Mouse (Mus musculus): ENCODE measurements at regions not wholly inside any gene's neighbourhood (a gene's known extent, or its start where the extent isn't known, plus 50 kb on each side); places are given as distances from the start of the nearest gene placed in this dataset.

GRCm38 (mm10) chr16:77704726-77705125 lies 102.8 kb upstream of the Gm11146 start:
- no peak overlapping the region for H3K27ac ChIP-seq (ENCODE audit: low read depth, low read length)
- no peak overlapping the region for H3K4me2 ChIP-seq (ENCODE audit: low read depth, low read length, poor library complexity, severe bottlenecking)
- ATAC-seq (ENCODE audit: low FRiP score) = no peak
- no peaks in the 10 kb centered on the region for H3K9me3 ChIP-seq (ENCODE audit: low read length)
- no peak for DNase-seq (ENCODE audit: low spot score)
- H3K4me3 ChIP-seq (ENCODE audit: low read depth, low read length) = no peak overlapping the region
- H3K9ac ChIP-seq (replicated peaks; ENCODE audit: low read length, poor library complexity, severe bottlenecking) = no peak overlapping the region
- H3K36me3 ChIP-seq (ENCODE audit: insufficient read depth, low read length) = no peaks in the 10 kb centered on the region
- no peak for TF ChIP-seq CTCF (IDR thresholded peaks at IDR 0.05)
- 84% methylated on average over 6 of the region's 6 CpGs for WGBS
- no peaks in the 10 kb centered on the region for H3K27me3 ChIP-seq (ENCODE audit: insufficient read depth, low read length)
- no peaks in the 10 kb centered on the region for H3K4me1 ChIP-seq (ENCODE audit: insufficient read depth, low read length)

DNA sequence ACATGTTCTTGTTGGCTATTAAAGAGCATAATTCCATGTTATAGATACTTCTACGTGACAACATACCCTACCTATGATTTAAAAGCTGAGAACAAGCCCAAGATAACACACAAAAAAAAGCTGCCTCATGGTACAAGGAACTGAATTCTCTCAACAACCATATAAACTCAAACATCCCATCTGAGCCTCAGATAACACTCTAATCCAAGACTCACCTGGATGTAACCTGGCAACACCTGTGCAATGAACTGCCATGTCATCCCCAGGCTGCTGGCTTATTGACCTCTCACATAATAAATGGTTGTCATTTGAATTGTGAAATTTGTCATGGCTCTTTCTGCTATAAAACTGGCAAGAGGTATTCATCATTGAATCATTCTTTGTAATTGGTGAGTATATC lies 93.5 kb upstream of the Gm11146 start:
- no peaks in the 10 kb centered on the region for H3K27me3 ChIP-seq (ENCODE audit: insufficient read depth, low read length)
- H3K4me2 ChIP-seq (ENCODE audit: low read depth, low read length, poor library complexity, severe bottlenecking) = no peak overlapping the region
- DNase-seq (ENCODE audit: low spot score) = no peak
- no peaks in the 10 kb centered on the region for H3K4me1 ChIP-seq (ENCODE audit: insufficient read depth, low read length)
- no peak overlapping the region for H3K4me3 ChIP-seq (ENCODE audit: low read depth, low read length)
- 98% methylated on average over 1 of the region's 1 CpGs for WGBS
- H3K9me3 ChIP-seq (ENCODE audit: low read length) = no peaks in the 10 kb centered on the region
- TF ChIP-seq CTCF (IDR thresholded peaks at IDR 0.05) = no peak
- ATAC-seq (ENCODE audit: low FRiP score) = no peak
- no peaks in the 10 kb centered on the region for H3K36me3 ChIP-seq (ENCODE audit: insufficient read depth, low read length)
- H3K9ac ChIP-seq (replicated peaks; ENCODE audit: low read length, poor library complexity, severe bottlenecking) = no peak overlapping the region
- no peak overlapping the region for H3K27ac ChIP-seq (ENCODE audit: low read depth, low read length)

DNA sequence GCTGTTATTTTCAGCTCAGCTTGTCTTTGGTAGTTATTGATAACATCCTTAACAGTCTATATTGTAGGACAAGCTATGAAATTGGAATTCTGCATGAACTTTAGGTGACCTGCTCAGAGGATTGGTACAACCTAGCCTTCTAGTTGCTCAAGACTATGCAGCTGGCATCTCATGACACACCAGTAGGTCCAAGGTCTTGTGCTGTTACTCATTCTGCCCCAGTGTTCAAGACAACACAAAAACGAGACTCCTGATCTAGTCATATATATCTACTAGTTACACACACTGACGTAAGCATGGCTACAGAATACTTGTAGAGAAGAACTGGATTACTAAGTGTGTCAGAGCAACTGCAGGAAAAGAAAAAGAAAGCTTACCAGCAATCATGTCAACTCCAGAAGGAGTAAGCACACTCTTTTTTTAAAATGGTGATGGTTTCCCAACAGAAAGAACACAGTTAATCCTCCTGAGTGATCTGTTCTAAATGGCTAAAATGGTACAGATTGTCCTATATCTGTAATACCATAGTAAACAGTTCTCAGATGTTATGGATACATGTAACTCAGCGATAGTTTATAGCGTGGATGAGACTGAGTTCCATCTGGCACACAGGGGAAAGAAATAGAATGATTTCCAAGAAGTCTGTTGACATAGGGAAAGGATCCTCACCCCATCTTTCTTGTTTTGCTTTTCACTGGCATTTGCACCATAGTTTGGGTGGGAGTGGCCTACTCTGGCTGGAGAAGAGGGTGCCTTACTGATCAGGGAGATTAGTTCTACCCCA lies 85.4 kb upstream of the Gm11146 start:
- DNase-seq (ENCODE audit: low spot score) (no peak), ATAC-seq (ENCODE audit: low FRiP score) (no peak)
- Histone ChIP-seq H3K27me3 (ENCODE audit: insufficient read depth, low read length) (no peaks in the 10 kb centered on the region), H3K9me3 (ENCODE audit: low read length) (no peaks in the 10 kb centered on the region), H3K4me1 (ENCODE audit: insufficient read depth, low read length) (no peaks in the 10 kb centered on the region), H3K4me2 (ENCODE audit: low read depth, low read length, poor library complexity, severe bottlenecking) (no peak overlapping the region), H3K36me3 (ENCODE audit: insufficient read depth, low read length) (no peaks in the 10 kb centered on the region), H3K27ac (ENCODE audit: low read depth, low read length) (no peak overlapping the region), H3K9ac (replicated peaks; ENCODE audit: low read length, poor library complexity, severe bottlenecking) (no peak overlapping the region), H3K4me3 (ENCODE audit: low read depth, low read length) (no peak overlapping the region)
- TF ChIP-seq CTCF (IDR thresholded peaks at IDR 0.05) = no peak
- WGBS = 88% methylated on average over 4 of the region's 4 CpGs

GRCm38 (mm10) chr16:77685651-77686190 lies 83.8 kb upstream of the Gm11146 start:
- H3K36me3 ChIP-seq (ENCODE audit: insufficient read depth, low read length) = no peaks in the 10 kb centered on the region
- no peak overlapping the region for H3K4me3 ChIP-seq (ENCODE audit: low read depth, low read length)
- DNase-seq (ENCODE audit: low spot score) = peak; percentile 90
- H3K9ac ChIP-seq (replicated peaks; ENCODE audit: low read length, poor library complexity, severe bottlenecking) = no peak overlapping the region
- no peak overlapping the region for H3K4me2 ChIP-seq (ENCODE audit: low read depth, low read length, poor library complexity, severe bottlenecking)
- TF ChIP-seq CTCF (IDR thresholded peaks at IDR 0.05) = no peak
- WGBS = 68% methylated on average over 5 of the region's 5 CpGs
- ATAC-seq (ENCODE audit: low FRiP score) = peak; percentile 72; the same call in 1 of the 2 replicates
- no peaks in the 10 kb centered on the region for H3K4me1 ChIP-seq (ENCODE audit: insufficient read depth, low read length)
- no peaks in the 10 kb centered on the region for H3K27me3 ChIP-seq (ENCODE audit: insufficient read depth, low read length)
- H3K27ac ChIP-seq (ENCODE audit: low read depth, low read length) = peak overlapping the region; percentile 19; the same call in 1 of the 2 replicates
- no peaks in the 10 kb centered on the region for H3K9me3 ChIP-seq (ENCODE audit: low read length)

GRCm38 (mm10) chr16:77684521-77684920 lies 82.6 kb upstream of the Gm11146 start:
- WGBS = 53% methylated on average over 2 of the region's 2 CpGs
- ATAC-seq (ENCODE audit: low FRiP score) = no peak
- no peak overlapping the region for H3K4me2 ChIP-seq (ENCODE audit: low read depth, low read length, poor library complexity, severe bottlenecking)
- no peaks in the 10 kb centered on the region for H3K27me3 ChIP-seq (ENCODE audit: insufficient read depth, low read length)
- no peaks in the 10 kb centered on the region for H3K9me3 ChIP-seq (ENCODE audit: low read length)
- DNase-seq (ENCODE audit: low spot score) = no peak
- no peak for TF ChIP-seq CTCF (IDR thresholded peaks at IDR 0.05)
- no peak overlapping the region for H3K27ac ChIP-seq (ENCODE audit: low read depth, low read length)
- no peak overlapping the region for H3K9ac ChIP-seq (replicated peaks; ENCODE audit: low read length, poor library complexity, severe bottlenecking)
- H3K4me1 ChIP-seq (ENCODE audit: insufficient read depth, low read length) = no peaks in the 10 kb centered on the region
- no peak overlapping the region for H3K4me3 ChIP-seq (ENCODE audit: low read depth, low read length)
- H3K36me3 ChIP-seq (ENCODE audit: insufficient read depth, low read length) = no peaks in the 10 kb centered on the region

DNA sequence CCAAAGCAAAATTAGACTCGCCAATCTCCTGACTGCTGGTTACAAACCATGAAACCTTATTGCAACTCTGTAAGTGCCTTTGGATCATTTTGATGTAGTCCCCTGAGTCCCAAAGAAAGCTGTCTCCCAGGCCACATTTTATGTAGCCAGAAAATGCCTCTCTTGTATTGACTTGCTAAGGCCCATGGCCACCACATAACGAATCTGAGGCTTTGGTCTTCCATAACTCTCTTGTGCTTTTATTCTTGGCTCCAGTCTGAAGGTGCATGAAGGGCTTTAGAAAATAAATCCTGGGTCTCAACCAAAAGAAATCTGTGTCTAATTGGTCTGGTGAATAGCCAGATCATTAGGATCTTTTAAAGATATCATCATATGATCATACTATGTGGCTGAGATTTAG lies 77.3 kb upstream of the Gm11146 start:
- Histone ChIP-seq H3K4me2 (ENCODE audit: low read depth, low read length, poor library complexity, severe bottlenecking) (no peak overlapping the region), H3K27ac (ENCODE audit: low read depth, low read length) (no peak overlapping the region), H3K9ac (replicated peaks; ENCODE audit: low read length, poor library complexity, severe bottlenecking) (no peak overlapping the region), H3K4me3 (ENCODE audit: low read depth, low read length) (no peak overlapping the region), H3K36me3 (ENCODE audit: insufficient read depth, low read length) (no peaks in the 10 kb centered on the region), H3K9me3 (ENCODE audit: low read length) (no peaks in the 10 kb centered on the region), H3K27me3 (ENCODE audit: insufficient read depth, low read length) (no peaks in the 10 kb centered on the region), H3K4me1 (ENCODE audit: insufficient read depth, low read length) (0 out of 2 replicates have a peak, but pooled peaks cover 2% of the 10 kb centered on the region)
- no peak for TF ChIP-seq CTCF (IDR thresholded peaks at IDR 0.05)
- ATAC-seq (ENCODE audit: low FRiP score) (no peak), DNase-seq (ENCODE audit: low spot score) (peak; percentile 46)
- 64% methylated on average over 2 of the region's 2 CpGs for WGBS
